Mouse (Mus musculus): ENCODE results near the gene Ly6g6e. TPM values are rescaled to one million over a fixed set of nuclear protein-coding genes. Genes with fewer than 3 reads are reported as not detected.

Ly6g6e gene
- not detected for total RNA-seq (2023)

GRCm38 (mm10) chr17:35076507-35077176, at the start of gene Ly6g6e:
Gene Ly6g6e, plus strand, starts transcription at chr17:35076902.

GRCm38 (mm10) chr17:35027277-35028068, 49.2 kb upstream of the Ly6g6e start, which contains the start of gene Sapcd1:
Gene Sapcd1, minus strand, starts transcription at chr17:35028016.

GRCm38 (mm10) chr17:35046681-35047455, 29.8 kb upstream of the Ly6g6e start, which contains the start of gene Msh5:
Gene Msh5, minus strand, starts transcription at chr17:35046745.

GRCm38 (mm10) chr17:35049561-35050016, 27.1 kb upstream of the Ly6g6e start, which contains the start of gene Clic1:
Gene Clic1, plus strand, starts transcription at chr17:35049966.

GRCm38 (mm10) chr17:35058911-35059892, 17.5 kb upstream of the Ly6g6e start, which contains the start of gene Ddah2:
Gene Ddah2, plus strand, starts transcription at chr17:35059035.

GRCm38 (mm10) chr17:35064951-35065947, 11.5 kb upstream of the Ly6g6e start, which contains the start of gene Ly6g6c:
Gene Ly6g6c, plus strand, starts transcription at chr17:35065388.

GRCm38 (mm10) chr17:35066084-35066483, 10.6 kb upstream of the Ly6g6e start, which contains the start of gene Mpig6b:
Gene Mpig6b, minus strand, starts transcription at chr17:35066184.

GRCm38 (mm10) chr17:35077786-35078233, 1.1 kb downstream of the Ly6g6e start, which contains the start of gene Ly6g6d:
Gene Ly6g6d, minus strand, starts transcription at chr17:35078065.

GRCm38 (mm10) chr17:35085208-35085865, 8.6 kb downstream of the Ly6g6e start, which contains the start of gene Ly6g6f:
Gene Ly6g6f, minus strand, starts transcription at chr17:35085610.

GRCm38 (mm10) chr17:35088825-35089644, 12.3 kb downstream of the Ly6g6e start, which contains the start of gene Abhd16a:
Gene Abhd16a, plus strand, starts transcription at chr17:35089263.

GRCm38 (mm10) chr17:35108097-35108496, 31.4 kb downstream of the Ly6g6e start, which contains the start of gene Ly6g5c:
Gene Ly6g5c, plus strand, starts transcription at chr17:35108279.

GRCm38 (mm10) chr17:35115046-35116019, 38.6 kb downstream of the Ly6g6e start, which contains the start of gene Ly6g5b:
Gene Ly6g5b, minus strand, starts transcription at chr17:35115428.

GRCm38 (mm10) chr17:35121143-35121799, 44.6 kb downstream of the Ly6g6e start, which contains the start of gene Gpank1:
Gene Gpank1, plus strand, starts transcription at chr17:35121455.

GRCm38 (mm10) chr17:35121871-35122303, 45.2 kb downstream of the Ly6g6e start, which contains the start of gene Csnk2b:
Gene Csnk2b, minus strand, starts transcription at chr17:35122053.

GRCm38 (mm10) chr17:35126206-35126611, 49.5 kb downstream of the Ly6g6e start, which contains the start of gene D17H6S53E:
Gene D17H6S53E, plus strand, starts transcription at chr17:35126373.

